Mouse (Mus musculus): Measurements from ENCODE around the gene Rere. TPM values are rescaled to one million over a fixed set of nuclear protein-coding genes. Genes with fewer than 3 reads are reported as not detected.

The Rere gene
- total and polyA plus RNA-seq, 3 experiments: 3.1 to 36.5 (median 8.7) TPM

DNA sequence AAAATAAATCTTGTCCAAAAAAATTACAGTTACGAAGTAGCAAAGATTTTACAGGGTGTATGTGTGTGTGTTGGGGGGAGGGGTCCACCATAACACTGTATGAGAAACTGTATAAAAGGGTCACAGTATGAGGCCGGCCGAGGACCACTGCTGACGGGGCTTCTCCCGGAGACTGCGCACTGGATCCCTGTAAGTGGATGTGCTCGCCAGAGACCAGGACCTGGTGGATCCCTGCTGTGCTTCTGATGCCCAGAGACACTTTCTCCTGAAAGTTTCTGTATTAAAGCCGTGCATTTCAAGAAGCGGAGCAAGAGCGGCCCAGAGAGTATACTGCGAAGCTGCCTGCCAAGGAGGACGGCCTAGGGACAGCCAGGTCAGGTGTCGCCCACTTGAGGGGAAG is 341.2 kb downstream of the Rere start:
- no peaks in the 10 kb centered on the region for H3K27me3 ChIP-seq (replicated peaks)
- peaks cover 21 to 48% of the 10 kb centered on the region in 2 experiments for H3K36me3 ChIP-seq (replicated peaks in 1 of 2; ENCODE audit: control insufficient read depth in 1 of 2, insufficient read depth in 1 of 2, low read length in 1 of 2)
- no peaks in the 10 kb centered on the region for H3K9me3 ChIP-seq (replicated peaks; ENCODE audit: low read length)
- H3K79me2 ChIP-seq (replicated peaks; ENCODE audit: control insufficient read depth, extremely low read depth, insufficient read depth, poor library complexity, severe bottlenecking): no peaks in the 10 kb centered on the region
- H3K4me3 ChIP-seq (replicated peaks in 1 of 3; ENCODE audit: low read depth in 2 of 3, low read length in 2 of 3, poor library complexity in 1 of 3): no peak overlapping the region
- H3K4me2 ChIP-seq (ENCODE audit: insufficient read depth, low read depth, poor library complexity, severe bottlenecking): no peak overlapping the region
- TF ChIP-seq ZC3H11A (IDR thresholded peaks at IDR 0.05; ENCODE audit: low read depth, low read length): no peak
- no peak for TF ChIP-seq TBP (conservative IDR thresholded peaks at IDR 0.05; ENCODE audit: low read depth, low read length)
- no peak for TF ChIP-seq MXI1 (IDR thresholded peaks at IDR 0.05; ENCODE audit: low read depth, low read length)
- no peak for TF ChIP-seq CTCF (conservative IDR thresholded peaks at IDR 0.05 in 1 of 2, IDR thresholded peaks at IDR 0.05 in 1 of 2; ENCODE audit: low read depth in 2 of 2, low read length in 2 of 2)
- no peak for TF ChIP-seq IRF4 (IDR thresholded peaks at IDR 0.05; ENCODE audit: low read depth, low read length)
- no peak for TF ChIP-seq MYC (IDR thresholded peaks at IDR 0.05; ENCODE audit: low read depth, low read length)
- TF ChIP-seq RCOR1 (conservative IDR thresholded peaks at IDR 0.05; ENCODE audit: low read depth, low read length): no peak
- TF ChIP-seq ZMIZ1 (IDR thresholded peaks at IDR 0.05; ENCODE audit: low read depth, low read length): no peak
- no peak for TF ChIP-seq SIN3A (IDR thresholded peaks at IDR 0.05; ENCODE audit: low read length)
- TF ChIP-seq HCFC1 (IDR thresholded peaks at IDR 0.05; ENCODE audit: low read depth, low read length): no peak
- TF ChIP-seq ELF1 (IDR thresholded peaks at IDR 0.05; ENCODE audit: low read depth, low read length): no peak
- no peak for TF ChIP-seq JUN (IDR thresholded peaks at IDR 0.05; ENCODE audit: insufficient read depth, low read depth, low read length)
- TF ChIP-seq JUND (conservative IDR thresholded peaks at IDR 0.05; ENCODE audit: low read depth, low read length): no peak
- TF ChIP-seq MAZ (IDR thresholded peaks at IDR 0.05; ENCODE audit: low read depth, low read length): no peak
- TF ChIP-seq TCF12 (IDR thresholded peaks at IDR 0.05; ENCODE audit: low read depth, low read length): no peak
- no peak for TF ChIP-seq NRF1 (IDR thresholded peaks at IDR 0.05; ENCODE audit: low read depth, low read length)
- H3K27ac ChIP-seq (ENCODE audit: insufficient read depth, low read depth): no peak overlapping the region
- H3K9ac ChIP-seq (ENCODE audit: insufficient read depth, low read depth): no peak overlapping the region
- DNase-seq (ENCODE audit: extremely low read depth): no peak
- H3K4me1 ChIP-seq (ENCODE audit: control insufficient read depth in 1 of 2, insufficient read depth in 2 of 2): peaks cover 0 to 11% of the 10 kb centered on the region in 2 experiments; a peak in 2 of 4 replicates
- in situ Hi-C loops (cut with MboI; ENCODE audit: low pct_ligation_motif_present, low pct_unique_long_range_greater_than_20kb, low sequenced_read_pairs): loop anchor here (10.0 kb wide), 1 partner anchor 368 kb away; no protein-coding TSS in a partner anchor
- dilution Hi-C loops (cut with MboI; ENCODE audit: extremely low pct_ligation_motif_present, extremely low pct_unique_long_range_greater_than_20kb, low sequenced_read_pairs): no loop called here

DNA sequence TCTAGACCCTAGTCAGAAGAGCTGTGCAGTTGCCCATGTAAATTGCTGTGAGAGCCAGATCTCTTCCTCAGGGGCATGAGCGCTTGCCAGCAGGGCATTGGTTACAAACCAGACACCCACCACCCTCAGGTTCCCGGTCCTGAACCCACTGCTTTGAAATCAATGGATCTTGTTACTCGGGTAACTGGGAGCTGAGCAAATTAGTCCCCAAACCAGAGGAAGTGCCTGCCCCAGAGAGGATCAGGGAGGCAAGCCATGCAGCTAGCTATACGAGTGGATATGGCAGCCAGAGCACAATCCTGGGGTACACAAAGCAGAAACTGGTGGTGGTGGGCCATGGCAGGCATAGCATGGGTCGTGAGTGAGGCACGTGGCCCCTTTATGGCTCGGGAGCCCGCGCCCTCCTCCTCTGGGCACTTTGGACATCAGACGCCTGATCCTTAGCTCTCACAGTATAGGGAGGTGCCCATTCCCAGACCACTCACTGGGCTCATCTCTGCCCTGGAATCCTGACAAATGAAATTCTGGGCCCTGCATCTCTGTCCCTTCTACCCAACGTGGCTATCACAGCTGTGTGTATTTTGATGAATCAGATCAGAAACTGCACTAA is 342.9 kb downstream of the Rere start:
- Histone ChIP-seq H3K36me3 (replicated peaks in 1 of 2; ENCODE audit: control insufficient read depth in 1 of 2, insufficient read depth in 1 of 2, low read length in 1 of 2) (peaks cover 8 to 31% of the 10 kb centered on the region in 2 experiments), H3K4me1 (ENCODE audit: control insufficient read depth in 1 of 2, insufficient read depth in 2 of 2) (peaks cover 0 to 11% of the 10 kb centered on the region in 2 experiments; a peak in 2 of 4 replicates), H3K27me3 (replicated peaks) (no peaks in the 10 kb centered on the region), H3K79me2 (replicated peaks; ENCODE audit: control insufficient read depth, extremely low read depth, insufficient read depth, poor library complexity, severe bottlenecking) (no peaks in the 10 kb centered on the region), H3K4me3 (replicated peaks in 1 of 3; ENCODE audit: low read depth in 2 of 3, low read length in 2 of 3, poor library complexity in 1 of 3) (no peak overlapping the region), H3K9ac (ENCODE audit: insufficient read depth, low read depth) (no peak overlapping the region), H3K27ac (ENCODE audit: insufficient read depth, low read depth) (no peak overlapping the region), H3K9me3 (replicated peaks; ENCODE audit: low read length) (no peaks in the 10 kb centered on the region), H3K4me2 (ENCODE audit: insufficient read depth, low read depth, poor library complexity, severe bottlenecking) (no peak overlapping the region)
- no peak for DNase-seq (ENCODE audit: extremely low read depth)
- in situ Hi-C loops (cut with MboI; ENCODE audit: low pct_ligation_motif_present, low pct_unique_long_range_greater_than_20kb, low sequenced_read_pairs) (loop anchor here (10.0 kb wide), 1 partner anchor 370 kb away; no protein-coding TSS in a partner anchor), dilution Hi-C loops (cut with MboI; ENCODE audit: extremely low pct_ligation_motif_present, extremely low pct_unique_long_range_greater_than_20kb, low sequenced_read_pairs) (no loop called here)
- TF ChIP-seq EP300 (IDR thresholded peaks at IDR 0.05; ENCODE audit: low read length) (no peak), ETS1 (conservative IDR thresholded peaks at IDR 0.05; ENCODE audit: low read depth, low read length) (no peak), IRF4 (IDR thresholded peaks at IDR 0.05; ENCODE audit: low read depth, low read length) (no peak), POLR2AphosphoS2 (IDR thresholded peaks at IDR 0.05; ENCODE audit: low read depth, low read length) (no peak), CHD2 (IDR thresholded peaks at IDR 0.05; ENCODE audit: low read length) (no peak), BHLHE40 (IDR thresholded peaks at IDR 0.05; ENCODE audit: low read depth, low read length) (no peak), GABPA (IDR thresholded peaks at IDR 0.05; ENCODE audit: insufficient replicate concordance, low read depth, low read length) (no peak), ZC3H11A (IDR thresholded peaks at IDR 0.05; ENCODE audit: low read depth, low read length) (no peak), CTCF (conservative IDR thresholded peaks at IDR 0.05 in 1 of 2, IDR thresholded peaks at IDR 0.05 in 1 of 2; ENCODE audit: low read depth in 2 of 2, low read length in 2 of 2) (no peak), USF2 (conservative IDR thresholded peaks at IDR 0.05; ENCODE audit: low read depth, low read length) (no peak), KAT2A (IDR thresholded peaks at IDR 0.05; ENCODE audit: insufficient replicate concordance, low read length) (no peak), USF1 (IDR thresholded peaks at IDR 0.05; ENCODE audit: low read depth, low read length) (no peak)

Measured in CH12.LX (cell line).